Mouse (Mus musculus): Measurements from ENCODE around the gene Krt10. TPM values are rescaled to one million over a fixed set of nuclear protein-coding genes. Genes with fewer than 3 reads are reported as not detected.

The Krt10 gene
- total and polyA plus RNA-seq, 3 experiments: not detected

GRCm38 (mm10) chr11:99436625-99437024 lies 47.5 kb upstream of the Krt10 start:
- Histone ChIP-seq H3K79me2 (ENCODE audit: control insufficient read depth, insufficient read depth, low read length, poor library complexity) (no peaks in the 10 kb centered on the region), H3K4me1 (ENCODE audit: control insufficient read depth in 1 of 2, insufficient read depth in 2 of 2, low read length in 2 of 2) (no peaks in the 10 kb centered on the region), H3K36me3 (ENCODE audit: control insufficient read depth in 1 of 2, insufficient read depth in 2 of 2, low read length in 2 of 2) (no peaks in the 10 kb centered on the region), H3K9me3 (replicated peaks; ENCODE audit: insufficient read depth, low read length) (no peaks in the 10 kb centered on the region), H3K27ac (ENCODE audit: control insufficient read depth, low read depth, low read length) (no peak overlapping the region), H3K27me3 (ENCODE audit: control insufficient read depth in 1 of 2, insufficient read depth in 2 of 2, low read length in 2 of 2) (0 out of 4 replicates have a peak, but pooled peaks cover 0 to 2% of the 10 kb centered on the region in 2 experiments), H3K4me3 (ENCODE audit: control insufficient read depth in 1 of 2, insufficient read depth in 1 of 2, low read depth in 2 of 2, low read length in 2 of 2) (no peak overlapping the region), H3K9ac (ENCODE audit: control insufficient read depth, low read depth, low read length, poor library complexity, severe bottlenecking) (no peak overlapping the region)
- TF ChIP-seq MAFK (IDR thresholded peaks at IDR 0.05; ENCODE audit: borderline replicate concordance, low read depth, low read length) (no peak), UBTF (IDR thresholded peaks at IDR 0.05; ENCODE audit: borderline replicate concordance, insufficient read depth, low read depth, low read length) (no peak), CTCF (IDR thresholded peaks at IDR 0.05 in 2 of 3, conservative IDR thresholded peaks at IDR 0.05 in 1 of 3; ENCODE audit: control insufficient read depth in 1 of 3, insufficient read depth in 1 of 3, low read depth in 2 of 3, low read length in 3 of 3, poor library complexity in 1 of 3, severe bottlenecking in 1 of 3) (no peak), JUND (IDR thresholded peaks at IDR 0.05; ENCODE audit: low read depth, low read length) (no peak), GABPA (IDR thresholded peaks at IDR 0.05; ENCODE audit: low read depth, low read length) (no peak), HCFC1 (IDR thresholded peaks at IDR 0.05; ENCODE audit: low read depth, low read length) (no peak), EP300 (IDR thresholded peaks at IDR 0.05; ENCODE audit: low read depth in 1 of 2, low read length in 2 of 2) (no peak), MAX (IDR thresholded peaks at IDR 0.05; ENCODE audit: low read length) (no peak), GATA1 (IDR thresholded peaks at IDR 0.05; ENCODE audit: low read depth, low read length) (no peak), MAZ (IDR thresholded peaks at IDR 0.05; ENCODE audit: low read depth, low read length) (no peak), USF2 (IDR thresholded peaks at IDR 0.05; ENCODE audit: borderline replicate concordance in 1 of 2, insufficient read depth in 1 of 2, low read depth in 1 of 2, low read length in 2 of 2) (no peak), ELF1 (IDR thresholded peaks at IDR 0.05; ENCODE audit: low read depth, low read length) (no peak), TBP (IDR thresholded peaks at IDR 0.05; ENCODE audit: low read depth, low read length) (no peak), MYC (IDR thresholded peaks at IDR 0.05; ENCODE audit: low read depth, low read length) (no peak), POLR2A (IDR thresholded peaks at IDR 0.05; ENCODE audit: control insufficient read depth in 1 of 2, insufficient read depth in 1 of 2, low read depth in 1 of 2, low read length in 2 of 2, poor library complexity in 1 of 2) (no peak), CHD2 (IDR thresholded peaks at IDR 0.05; ENCODE audit: low read length) (no peak)
- no peak for DNase-seq (ENCODE audit: low read depth, low spot score)

DNA sequence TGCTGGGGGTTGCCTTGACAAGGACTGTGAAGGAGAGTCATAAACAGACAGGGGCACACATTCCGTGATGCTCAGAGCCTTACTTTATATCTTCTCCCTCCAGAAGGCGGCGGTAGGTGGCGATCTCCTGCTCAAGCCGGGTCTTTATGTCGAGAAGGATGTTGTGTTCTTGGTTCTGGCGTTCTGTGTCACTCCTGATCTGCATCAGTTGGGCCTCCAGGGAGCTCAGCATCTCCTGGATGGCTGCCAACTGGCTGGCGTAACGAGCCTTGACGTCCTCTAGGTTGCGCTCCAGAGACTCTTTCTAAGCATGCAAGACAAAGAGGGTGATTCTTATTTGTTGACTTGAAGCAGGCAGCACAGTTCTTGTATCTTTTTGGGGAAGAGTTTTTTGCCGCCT lies 41.5 kb upstream of the Krt10 start:
- Histone ChIP-seq H3K9me3 (replicated peaks; ENCODE audit: insufficient read depth, low read length) (no peaks in the 10 kb centered on the region), H3K79me2 (ENCODE audit: control insufficient read depth, insufficient read depth, low read length, poor library complexity) (no peaks in the 10 kb centered on the region), H3K9ac (ENCODE audit: control insufficient read depth, low read depth, low read length, poor library complexity, severe bottlenecking) (no peak overlapping the region), H3K27ac (ENCODE audit: control insufficient read depth, low read depth, low read length) (no peak overlapping the region), H3K27me3 (ENCODE audit: control insufficient read depth in 1 of 2, insufficient read depth in 2 of 2, low read length in 2 of 2) (no peaks in the 10 kb centered on the region; a peak in 1 of 4 replicates), H3K36me3 (ENCODE audit: control insufficient read depth in 1 of 2, insufficient read depth in 2 of 2, low read length in 2 of 2) (no peaks in the 10 kb centered on the region), H3K4me1 (ENCODE audit: control insufficient read depth in 1 of 2, insufficient read depth in 2 of 2, low read length in 2 of 2) (no peaks in the 10 kb centered on the region), H3K4me3 (ENCODE audit: control insufficient read depth in 1 of 2, insufficient read depth in 1 of 2, low read depth in 2 of 2, low read length in 2 of 2) (no peak overlapping the region)
- DNase-seq (ENCODE audit: low read depth, low spot score): peak; percentile 44
- TF ChIP-seq TCF12 (IDR thresholded peaks at IDR 0.05; ENCODE audit: low read depth, low read length): no peak
- TF ChIP-seq GABPA (IDR thresholded peaks at IDR 0.05; ENCODE audit: low read depth, low read length): no peak
- TF ChIP-seq RAD21 (IDR thresholded peaks at IDR 0.05; ENCODE audit: low read depth, low read length): no peak
- TF ChIP-seq MXI1 (IDR thresholded peaks at IDR 0.05; ENCODE audit: low read depth, low read length): no peak
- no peak for TF ChIP-seq ZKSCAN1 (IDR thresholded peaks at IDR 0.05; ENCODE audit: low read depth, low read length)
- peak in 2 of 3 experiments; percentile 19 to 25; a peak in 2 of 6 replicates for TF ChIP-seq CTCF (IDR thresholded peaks at IDR 0.05 in 2 of 3, conservative IDR thresholded peaks at IDR 0.05 in 1 of 3; ENCODE audit: control insufficient read depth in 1 of 3, insufficient read depth in 1 of 3, low read depth in 2 of 3, low read length in 3 of 3, poor library complexity in 1 of 3, severe bottlenecking in 1 of 3)

Data from MEL (cell line).